Mouse (Mus musculus): ENCODE measurements around the gene Sgk1.

DNA sequence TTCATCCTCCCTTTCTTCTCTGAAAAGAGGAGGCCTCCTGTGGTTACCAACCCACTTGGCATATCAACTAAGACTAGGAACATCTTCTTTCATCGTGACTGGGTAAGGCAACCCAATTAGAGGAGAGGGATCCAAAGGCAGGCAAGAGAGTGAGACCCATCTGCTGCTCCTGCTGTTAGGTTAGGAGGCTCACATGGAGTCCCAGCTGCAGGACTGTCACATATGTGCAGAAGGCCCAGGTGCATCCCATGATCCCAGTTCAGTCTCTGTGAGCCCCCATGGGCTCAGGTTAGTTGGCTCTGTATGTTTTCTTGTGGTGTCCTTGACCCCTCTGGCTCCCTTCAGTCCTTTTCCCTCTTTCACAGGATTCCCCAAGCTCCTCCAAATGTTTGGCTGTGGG, 32.8 kb downstream of the Sgk1 start:
- TF ChIP-seq CTCF (IDR thresholded peaks at IDR 0.05), result no peak
- no peak for TF ChIP-seq EP300 (IDR thresholded peaks at IDR 0.05)

Data from lung, postnatal 0 days (tissue).